Mouse (Mus musculus) thymus, adult 2 months (tissue): ENCODE data around the gene Lrrc23.

Source experiments
- CTCF ChIP-seq: fragments of 200-500 bp; IDR thresholded peaks from 2 replicates; pipeline ENCODE4 v1.5.1; 2012; ENCODE audit warnings: mild to moderate bottlenecking, control low read depth, low read length, moderate library complexity, borderline replicate concordance; ENCODE audit not compliant: control insufficient read depth, poor library complexity, insufficient read depth; ENCODE audit errors: extremely low read depth
- POLR2A ChIP-seq: fragments of 200-500 bp; IDR thresholded peaks from 2 replicates; pipeline ENCODE4 v1.6.1; 2012; ENCODE audit warnings: mild to moderate bottlenecking, low read length, control low read depth, moderate library complexity; ENCODE audit not compliant: control insufficient read depth, poor library complexity, insufficient read depth; ENCODE audit errors: extremely low read depth

- no peak for TF ChIP-seq POLR2A
- TF ChIP-seq CTCF = no peak
Measured at GRCm38 (mm10) chr6:124817125-124817524, 37.6 kb upstream of the Lrrc23 start.
